Mouse (Mus musculus) hindbrain, embryonic 11.5 days (tissue): ENCODE results near the gene Pkd1. TPM values are rescaled to one million over a fixed set of nuclear protein-coding genes. Genes with fewer than 3 reads are reported as not detected.

Experiments used
- ATAC-seq: fragments of 200-750 bp; cut with Nextera tagmentation; 2 replicates; pipeline ENCODE4 v1.8.0; 2017; ENCODE audit warnings: mild to moderate bottlenecking, moderate TSS enrichment, moderate library complexity; ENCODE audit not compliant: low FRiP score
- DNase-seq: peaks from one replicate; pipeline ENCODE4 v3.0.0-alpha.2; 2015; ENCODE audit warnings: low spot score
- H3K27ac ChIP-seq: fragments of 300-500 bp; sonication (generic); 2 replicates; pipeline ENCODE4 v1.5.1; 2014; ENCODE audit warnings: mild to moderate bottlenecking, low read depth, low read length
- H3K27me3 ChIP-seq: fragments of 300-500 bp; sonication (generic); 2 replicates; pipeline ENCODE4 v1.6.1; 2014; ENCODE audit warnings: mild to moderate bottlenecking, low read length, moderate library complexity, mixed read lengths; ENCODE audit not compliant: control insufficient read depth, insufficient read depth
- H3K36me3 ChIP-seq: fragments of 300-500 bp; sonication (generic); 2 replicates; pipeline ENCODE4 v1.6.1; 2014; ENCODE audit warnings: mild to moderate bottlenecking, low read length, moderate library complexity, mixed read lengths; ENCODE audit not compliant: control insufficient read depth, insufficient read depth
- H3K4me1 ChIP-seq: fragments of 300-500 bp; sonication (generic); replicated peaks from 2 replicates; pipeline ENCODE4 v1.6.1; 2014; ENCODE audit warnings: low read length, mixed read lengths; ENCODE audit not compliant: control insufficient read depth, insufficient read depth
- H3K4me2 ChIP-seq: fragments of 300-500 bp; sonication (generic); replicated peaks from 2 replicates; pipeline ENCODE4 v1.6.1; 2014; ENCODE audit warnings: mild to moderate bottlenecking, low read depth, low read length
- H3K4me3 ChIP-seq: fragments of 300-500 bp; sonication (generic); 2 replicates; pipeline ENCODE4 v1.5.1; 2014; ENCODE audit warnings: low read depth, low read length
- H3K9ac ChIP-seq: fragments of 300-500 bp; sonication (generic); 2 replicates; pipeline ENCODE4 v1.6.1; 2014; ENCODE audit warnings: low read depth, low read length
- H3K9me3 ChIP-seq: fragments of 300-500 bp; sonication (generic); 2 replicates; pipeline ENCODE4 v1.6.1; 2016; ENCODE audit warnings: low read length; ENCODE audit not compliant: control insufficient read depth
- WGBS: fragments of 180-500 bp; shearing (Covaris S2); extraction: QIAGEN DNeasy Blood & Tissue Kit; methylation state at CpG from one replicate; pipeline ENCODE4 v1.1.7; 2014; 5-methylcytosine and 5-hydroxymethylcytosine counted together
- polyA plus RNA-seq: library from polyadenylated mRNA; unstranded; fragments of >200 nt; fragmentation: Nextera tagmentation; extraction: Ambion mirVana; gene quantifications from 2 replicates; pipeline ENCODE4 v1.2.1, GENCODE M21; 2014

Gene Pkd1
- polyA plus RNA-seq, 1 experiment from 2014 or later: 22.2 TPM

- no peaks in the 10 kb centered on the region for H3K36me3 ChIP-seq
- ATAC-seq: no peak
- H3K4me3 ChIP-seq: no peak overlapping the region
- no peak overlapping the region for H3K27ac ChIP-seq
- H3K9ac ChIP-seq: no peak overlapping the region
- WGBS: 83% methylated on average over 9 of the region's 9 CpGs
- DNase-seq: no peak
- H3K4me2 ChIP-seq: no peak overlapping the region
- H3K4me1 ChIP-seq: 0 out of 2 replicates have a peak, but pooled peaks cover 5% of the 10 kb centered on the region
- no peaks in the 10 kb centered on the region for H3K9me3 ChIP-seq
- H3K27me3 ChIP-seq: peaks cover 7% of the 10 kb centered on the region
Observed at GRCm38 (mm10) chr17:24644875-24645721, 95.5 kb downstream of the Pkd1 start.

DNA sequence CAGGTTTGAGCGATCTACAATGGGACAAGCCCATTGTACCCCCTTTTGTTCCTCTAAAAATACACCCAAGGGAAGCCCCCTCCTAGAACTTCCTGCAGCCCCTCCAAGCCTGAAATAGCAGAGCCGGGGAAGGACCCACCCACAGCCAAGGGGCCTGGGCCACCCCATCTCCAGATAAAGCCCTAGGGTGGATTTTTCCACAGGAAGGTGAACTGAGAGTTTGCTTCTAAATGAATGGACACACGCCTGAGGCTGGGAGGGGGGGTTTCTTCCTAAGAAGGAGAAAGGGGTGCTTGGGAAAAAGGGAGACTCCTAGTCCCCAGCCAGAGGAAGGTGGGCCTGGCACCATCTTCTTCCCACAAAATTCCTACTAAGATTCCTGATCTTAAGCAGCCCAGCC is 96.3 kb downstream of the Pkd1 start:
- no peak overlapping the region for H3K4me3 ChIP-seq
- no peak overlapping the region for H3K27ac ChIP-seq
- H3K9ac ChIP-seq: no peak overlapping the region
- no peak for DNase-seq
- no peaks in the 10 kb centered on the region for H3K36me3 ChIP-seq
- 73% methylated on average over 3 of the region's 3 CpGs for WGBS
- H3K27me3 ChIP-seq: peaks cover 11% of the 10 kb centered on the region
- H3K4me2 ChIP-seq: no peak overlapping the region
- no peaks in the 10 kb centered on the region for H3K9me3 ChIP-seq
- 0 out of 2 replicates have a peak, but pooled peaks cover 5% of the 10 kb centered on the region for H3K4me1 ChIP-seq
- ATAC-seq: no peak

Other genes with a start within 250 kb of the Pkd1 start
- not detected in 2 replicates for gene Abca17, start 198.8 kb upstream of the Pkd1 start, polyA plus RNA-seq
- gene Abca3, start 197.9 kb upstream of the Pkd1 start, polyA plus RNA-seq: 11.8 and 14.1 TPM in 2 replicates
- 360 and 364 TPM in 2 replicates for gene Rnps1, start 135.3 kb upstream of the Pkd1 start, polyA plus RNA-seq
- 63.9 and 69.8 TPM in 2 replicates for gene Eci1, start 123.2 kb upstream of the Pkd1 start, polyA plus RNA-seq
- gene Dnase1l2, start 106.7 kb upstream of the Pkd1 start, polyA plus RNA-seq: 2.6 and 3.2 TPM in 2 replicates
- 17.5 and 19.9 TPM in 2 replicates for gene E4f1, start 79.5 kb upstream of the Pkd1 start, polyA plus RNA-seq
- 60.1 and 64.6 TPM in 2 replicates for gene Pgp, start 79.4 kb upstream of the Pkd1 start, polyA plus RNA-seq
- 0.86 and 1.8 TPM in 2 replicates for gene Bricd5, start 76.0 kb upstream of the Pkd1 start, polyA plus RNA-seq
- 27.8 and 37.7 TPM in 2 replicates for gene Mlst8, start 70.8 kb upstream of the Pkd1 start, polyA plus RNA-seq
- 6.4 and 9.2 TPM in 2 replicates for gene Caskin1, start 61.2 kb upstream of the Pkd1 start, polyA plus RNA-seq
- 65.8 and 71.1 TPM in 2 replicates for gene Traf7, start 21.9 kb upstream of the Pkd1 start, polyA plus RNA-seq
- gene Rab26, start 15.6 kb upstream of the Pkd1 start, polyA plus RNA-seq: 1.8 and 2.8 TPM in 2 replicates
- gene Tsc2, start 82.8 kb downstream of the Pkd1 start, polyA plus RNA-seq: 46.5 and 53.6 TPM in 2 replicates
- gene Nthl1, start 82.8 kb downstream of the Pkd1 start, polyA plus RNA-seq: 12.0 and 16.2 TPM in 2 replicates
- gene Slc9a3r2, start 100.5 kb downstream of the Pkd1 start, polyA plus RNA-seq: 36.0 and 36.3 TPM in 2 replicates
- gene Npw, start 108.6 kb downstream of the Pkd1 start, polyA plus RNA-seq: not detected in 2 replicates
- 24.7 and 24.8 TPM in 2 replicates for gene Zfp598, start 119.9 kb downstream of the Pkd1 start, polyA plus RNA-seq
- 11.9 and 12.1 TPM in 2 replicates for gene Syngr3, start 140.1 kb downstream of the Pkd1 start, polyA plus RNA-seq
- 44.3 and 47.5 TPM in 2 replicates for gene Gfer, start 146.3 kb downstream of the Pkd1 start, polyA plus RNA-seq
- gene Noxo1, start 146.4 kb downstream of the Pkd1 start, polyA plus RNA-seq: 1.5 and 1.7 TPM in 2 replicates
- 83.7 and 101 TPM in 2 replicates for gene Tbl3, start 157.8 kb downstream of the Pkd1 start, polyA plus RNA-seq
- not detected in 2 replicates for gene Rnf151, start 168.2 kb downstream of the Pkd1 start, polyA plus RNA-seq
- 1,264 and 1,299 TPM in 2 replicates for gene Rps2, start 168.3 kb downstream of the Pkd1 start, polyA plus RNA-seq
- gene Ndufb10, start 174.6 kb downstream of the Pkd1 start, polyA plus RNA-seq: 198 and 223 TPM in 2 replicates
- gene Rpl3l, start 178.0 kb downstream of the Pkd1 start, polyA plus RNA-seq: 0.11 TPM in 1 of 2 replicates, not detected in the other
- gene Msrb1, start 186.8 kb downstream of the Pkd1 start, polyA plus RNA-seq: 21.1 and 22.8 TPM in 2 replicates
- 1.5 and 2.3 TPM in 2 replicates for gene Hs3st6, start 203.2 kb downstream of the Pkd1 start, polyA plus RNA-seq